Mouse (Mus musculus): ENCODE results near the gene Cep95. TPM values are rescaled to one million over a fixed set of nuclear protein-coding genes. Genes with fewer than 3 reads are reported as not detected.

The Cep95 gene
- polyA plus RNA-seq, 1 experiment from 2014 or later, result 22.5 TPM

GRCm38 (mm10) chr11:106814601-106815320 is 25.7 kb downstream of the Cep95 start:
- H3K4me2 ChIP-seq (replicated peaks; ENCODE audit: low read depth, low read length), result no peak overlapping the region
- no peaks in the 10 kb centered on the region for H3K9me3 ChIP-seq (ENCODE audit: control insufficient read depth, low read length)
- no peaks in the 10 kb centered on the region for H3K4me1 ChIP-seq (replicated peaks; ENCODE audit: control insufficient read depth, insufficient read depth, low read length)
- ATAC-seq (ENCODE audit: low FRiP score), result no peak
- H3K36me3 ChIP-seq (ENCODE audit: control insufficient read depth, insufficient read depth, low read length), result peaks cover 8% of the 10 kb centered on the region
- WGBS, result 76% methylated on average over 14 of the region's 14 CpGs
- no peak overlapping the region for H3K4me3 ChIP-seq (ENCODE audit: low read depth, low read length)
- H3K27me3 ChIP-seq (ENCODE audit: control insufficient read depth, insufficient read depth, low read length), result no peaks in the 10 kb centered on the region
- no peak for DNase-seq (ENCODE audit: low spot score)
- no peak overlapping the region for H3K27ac ChIP-seq (ENCODE audit: low read depth, low read length)
- no peak overlapping the region for H3K9ac ChIP-seq (ENCODE audit: low read depth, low read length)

GRCm38 (mm10) chr11:106815331-106815730 is 26.3 kb downstream of the Cep95 start:
- Histone ChIP-seq H3K27me3 (ENCODE audit: control insufficient read depth, insufficient read depth, low read length) (no peaks in the 10 kb centered on the region), H3K9ac (ENCODE audit: low read depth, low read length) (no peak overlapping the region), H3K36me3 (ENCODE audit: control insufficient read depth, insufficient read depth, low read length) (peaks cover 9% of the 10 kb centered on the region), H3K4me3 (ENCODE audit: low read depth, low read length) (no peak overlapping the region), H3K9me3 (ENCODE audit: control insufficient read depth, low read length) (no peaks in the 10 kb centered on the region), H3K27ac (ENCODE audit: low read depth, low read length) (no peak overlapping the region), H3K4me1 (replicated peaks; ENCODE audit: control insufficient read depth, insufficient read depth, low read length) (no peaks in the 10 kb centered on the region), H3K4me2 (replicated peaks; ENCODE audit: low read depth, low read length) (no peak overlapping the region)
- 94% methylated on average over 2 of the region's 2 CpGs for WGBS
- ATAC-seq (ENCODE audit: low FRiP score) (no peak), DNase-seq (ENCODE audit: low spot score) (no peak)

GRCm38 (mm10) chr11:106815761-106816160 is 26.7 kb downstream of the Cep95 start:
- H3K27me3 ChIP-seq (ENCODE audit: control insufficient read depth, insufficient read depth, low read length), result no peaks in the 10 kb centered on the region
- no peak overlapping the region for H3K27ac ChIP-seq (ENCODE audit: low read depth, low read length)
- H3K4me1 ChIP-seq (replicated peaks; ENCODE audit: control insufficient read depth, insufficient read depth, low read length), result no peaks in the 10 kb centered on the region
- no peak overlapping the region for H3K4me2 ChIP-seq (replicated peaks; ENCODE audit: low read depth, low read length)
- H3K9ac ChIP-seq (ENCODE audit: low read depth, low read length), result no peak overlapping the region
- WGBS, result 89% methylated on average over 2 of the region's 2 CpGs
- ATAC-seq (ENCODE audit: low FRiP score), result no peak
- H3K9me3 ChIP-seq (ENCODE audit: control insufficient read depth, low read length), result no peaks in the 10 kb centered on the region
- DNase-seq (ENCODE audit: low spot score), result no peak
- peaks cover 9% of the 10 kb centered on the region for H3K36me3 ChIP-seq (ENCODE audit: control insufficient read depth, insufficient read depth, low read length)
- H3K4me3 ChIP-seq (ENCODE audit: low read depth, low read length), result no peak overlapping the region

GRCm38 (mm10) chr11:106816316-106816715 is 27.3 kb downstream of the Cep95 start:
- H3K4me2 ChIP-seq (replicated peaks; ENCODE audit: low read depth, low read length), result no peak overlapping the region
- H3K27ac ChIP-seq (ENCODE audit: low read depth, low read length), result no peak overlapping the region
- no peak for ATAC-seq (ENCODE audit: low FRiP score)
- no peaks in the 10 kb centered on the region for H3K27me3 ChIP-seq (ENCODE audit: control insufficient read depth, insufficient read depth, low read length)
- H3K9me3 ChIP-seq (ENCODE audit: control insufficient read depth, low read length), result no peaks in the 10 kb centered on the region
- no peak overlapping the region for H3K4me3 ChIP-seq (ENCODE audit: low read depth, low read length)
- peaks cover 9% of the 10 kb centered on the region for H3K36me3 ChIP-seq (ENCODE audit: control insufficient read depth, insufficient read depth, low read length)
- no peaks in the 10 kb centered on the region for H3K4me1 ChIP-seq (replicated peaks; ENCODE audit: control insufficient read depth, insufficient read depth, low read length)
- WGBS, result 80% methylated on average over 7 of the region's 7 CpGs
- H3K9ac ChIP-seq (ENCODE audit: low read depth, low read length), result no peak overlapping the region
- no peak for DNase-seq (ENCODE audit: low spot score)

- 90% methylated on average over 3 of the region's 3 CpGs for WGBS
- H3K4me1 ChIP-seq (replicated peaks; ENCODE audit: control insufficient read depth, insufficient read depth, low read length), result no peaks in the 10 kb centered on the region
- H3K9ac ChIP-seq (ENCODE audit: low read depth, low read length), result no peak overlapping the region
- H3K27me3 ChIP-seq (ENCODE audit: control insufficient read depth, insufficient read depth, low read length), result no peaks in the 10 kb centered on the region
- DNase-seq (ENCODE audit: low spot score) (no peak), ATAC-seq (ENCODE audit: low FRiP score) (no peak)
- H3K4me3 ChIP-seq (ENCODE audit: low read depth, low read length), result no peak overlapping the region
- H3K36me3 ChIP-seq (ENCODE audit: control insufficient read depth, insufficient read depth, low read length), result peaks cover 9% of the 10 kb centered on the region
- H3K27ac ChIP-seq (ENCODE audit: low read depth, low read length), result no peak overlapping the region
- no peaks in the 10 kb centered on the region for H3K9me3 ChIP-seq (ENCODE audit: control insufficient read depth, low read length)
- no peak overlapping the region for H3K4me2 ChIP-seq (replicated peaks; ENCODE audit: low read depth, low read length)
These were observed 28.1 kb downstream of the Cep95 start for GRCm38 (mm10) chr11:106817156-106817555.

GRCm38 (mm10) chr11:106817808-106818207 is 28.8 kb downstream of the Cep95 start:
- Histone ChIP-seq H3K4me2 (replicated peaks; ENCODE audit: low read depth, low read length) (no peak overlapping the region), H3K27ac (ENCODE audit: low read depth, low read length) (no peak overlapping the region), H3K4me1 (replicated peaks; ENCODE audit: control insufficient read depth, insufficient read depth, low read length) (no peaks in the 10 kb centered on the region), H3K9ac (ENCODE audit: low read depth, low read length) (no peak overlapping the region), H3K36me3 (ENCODE audit: control insufficient read depth, insufficient read depth, low read length) (peaks cover 9% of the 10 kb centered on the region), H3K4me3 (ENCODE audit: low read depth, low read length) (no peak overlapping the region), H3K27me3 (ENCODE audit: control insufficient read depth, insufficient read depth, low read length) (no peaks in the 10 kb centered on the region), H3K9me3 (ENCODE audit: control insufficient read depth, low read length) (no peaks in the 10 kb centered on the region)
- ATAC-seq (ENCODE audit: low FRiP score) (no peak), DNase-seq (ENCODE audit: low spot score) (no peak)
- 95% methylated on average over 6 of the region's 6 CpGs for WGBS

- DNase-seq (ENCODE audit: low spot score) (no peak), ATAC-seq (ENCODE audit: low FRiP score) (no peak)
- Histone ChIP-seq H3K27me3 (ENCODE audit: control insufficient read depth, insufficient read depth, low read length) (no peaks in the 10 kb centered on the region), H3K27ac (ENCODE audit: low read depth, low read length) (no peak overlapping the region), H3K36me3 (ENCODE audit: control insufficient read depth, insufficient read depth, low read length) (peaks cover 9% of the 10 kb centered on the region), H3K9ac (ENCODE audit: low read depth, low read length) (no peak overlapping the region), H3K4me2 (replicated peaks; ENCODE audit: low read depth, low read length) (no peak overlapping the region), H3K4me1 (replicated peaks; ENCODE audit: control insufficient read depth, insufficient read depth, low read length) (no peaks in the 10 kb centered on the region), H3K9me3 (ENCODE audit: control insufficient read depth, low read length) (no peaks in the 10 kb centered on the region), H3K4me3 (ENCODE audit: low read depth, low read length) (no peak overlapping the region)
- WGBS, result 89% methylated on average over 9 of the region's 9 CpGs
These were observed 29.3 kb downstream of the Cep95 start for GRCm38 (mm10) chr11:106818341-106818740.

- WGBS, result 93% methylated on average over 9 of the region's 9 CpGs
- Histone ChIP-seq H3K9ac (ENCODE audit: low read depth, low read length) (no peak overlapping the region), H3K4me1 (replicated peaks; ENCODE audit: control insufficient read depth, insufficient read depth, low read length) (no peaks in the 10 kb centered on the region), H3K4me2 (replicated peaks; ENCODE audit: low read depth, low read length) (no peak overlapping the region), H3K27me3 (ENCODE audit: control insufficient read depth, insufficient read depth, low read length) (no peaks in the 10 kb centered on the region), H3K9me3 (ENCODE audit: control insufficient read depth, low read length) (no peaks in the 10 kb centered on the region), H3K4me3 (ENCODE audit: low read depth, low read length) (no peak overlapping the region), H3K36me3 (ENCODE audit: control insufficient read depth, insufficient read depth, low read length) (peaks cover 15% of the 10 kb centered on the region), H3K27ac (ENCODE audit: low read depth, low read length) (no peak overlapping the region)
- ATAC-seq (ENCODE audit: low FRiP score) (no peak), DNase-seq (ENCODE audit: low spot score) (no peak)
These were observed 30.5 kb downstream of the Cep95 start for GRCm38 (mm10) chr11:106819595-106819994.

GRCm38 (mm10) chr11:106820252-106820651 is 31.2 kb downstream of the Cep95 start:
- Histone ChIP-seq H3K27me3 (ENCODE audit: control insufficient read depth, insufficient read depth, low read length) (no peaks in the 10 kb centered on the region), H3K36me3 (ENCODE audit: control insufficient read depth, insufficient read depth, low read length) (peaks cover 13% of the 10 kb centered on the region; the same call in 1 of the 2 replicates), H3K4me2 (replicated peaks; ENCODE audit: low read depth, low read length) (no peak overlapping the region), H3K4me3 (ENCODE audit: low read depth, low read length) (no peak overlapping the region), H3K9me3 (ENCODE audit: control insufficient read depth, low read length) (no peaks in the 10 kb centered on the region), H3K9ac (ENCODE audit: low read depth, low read length) (no peak overlapping the region), H3K27ac (ENCODE audit: low read depth, low read length) (no peak overlapping the region), H3K4me1 (replicated peaks; ENCODE audit: control insufficient read depth, insufficient read depth, low read length) (no peaks in the 10 kb centered on the region)
- no peak for DNase-seq (ENCODE audit: low spot score)
- no peak for ATAC-seq (ENCODE audit: low FRiP score)
- WGBS, result 88% methylated on average over 6 of the region's 6 CpGs

Measured in hindbrain, embryonic 11.5 days (tissue).